Mouse (Mus musculus) frontal cortex, postnatal 36 days (tissue): ENCODE measurements around the gene Ric3.

ENCODE experiments used
- DNase-seq, 2 experiments: peaks; one replicate each; pipeline ENCODE4 v3.0.0; 2022; ENCODE audit warnings: low spot score in 2 of 2

The Ric3 gene

DNA sequence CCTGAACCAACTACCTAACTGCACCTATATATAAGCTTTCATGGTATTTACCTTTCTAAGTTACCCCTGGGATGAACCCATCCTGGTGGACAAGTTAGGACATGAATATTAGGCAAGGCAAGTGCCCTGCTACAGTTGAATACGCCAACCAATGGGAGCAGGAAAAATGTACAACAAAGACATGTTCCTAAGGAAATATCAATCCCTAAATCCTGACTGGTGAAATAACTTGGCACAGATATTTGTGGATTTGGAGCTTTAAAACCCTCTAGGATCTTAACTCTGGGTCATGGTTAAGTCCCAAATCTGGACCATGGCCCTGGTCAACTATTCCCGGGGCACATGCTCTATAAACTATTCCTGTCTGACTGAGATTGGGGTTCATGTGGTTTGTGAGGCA, 37.3 kb downstream of the Ric3 start:
- no peak for DNase-seq

- DNase-seq: peak in 1 of 2 experiments; percentile 74
These were observed 43.7 kb downstream of the Ric3 start for GRCm38 (mm10) chr7:109039445-109039844.

DNA sequence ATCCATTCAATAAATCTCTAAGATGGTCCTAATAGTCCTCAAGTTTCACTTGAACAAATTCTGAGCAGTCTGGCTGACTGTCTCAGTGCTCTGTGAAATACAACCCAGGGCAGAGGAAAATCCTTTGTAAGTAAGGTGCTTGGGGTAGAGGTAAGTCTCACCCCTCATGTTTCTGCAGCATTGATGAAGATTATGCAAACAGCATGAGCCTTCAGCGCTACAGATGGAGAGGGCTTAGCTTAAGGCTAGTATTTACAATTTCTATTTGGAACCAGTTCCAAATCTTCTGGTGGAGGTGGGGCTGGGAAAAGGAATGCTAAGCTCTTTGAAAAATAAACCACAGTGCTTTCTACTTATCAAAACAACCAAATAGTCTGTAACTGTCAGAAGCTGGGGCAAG, 44.1 kb downstream of the Ric3 start:
- no peak for DNase-seq

GRCm38 (mm10) chr7:109038121-109038735, 44.9 kb downstream of the Ric3 start:
- DNase-seq: no peak

- DNase-seq: no peak
These were observed 51.1 kb downstream of the Ric3 start for GRCm38 (mm10) chr7:109032054-109032453.

DNA sequence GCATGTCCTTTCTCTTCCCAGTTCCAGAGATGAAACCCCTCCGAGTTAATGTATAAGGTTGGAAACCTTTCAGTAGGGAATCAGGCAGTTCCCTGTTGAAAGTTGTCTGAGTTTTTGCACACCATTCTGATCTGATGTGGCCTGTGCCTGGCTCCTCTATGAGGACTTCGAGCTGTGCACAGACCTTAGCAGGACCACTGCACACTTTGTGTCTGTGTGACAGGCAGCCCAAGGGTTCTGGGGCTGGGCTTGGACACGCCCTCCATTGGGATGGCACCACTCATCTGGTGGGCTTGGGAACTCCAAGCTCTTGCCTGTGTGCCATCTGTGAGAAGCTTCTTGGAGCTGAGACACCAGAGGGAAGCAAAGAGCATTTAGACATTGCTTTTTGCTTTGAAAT, 51.8 kb downstream of the Ric3 start:
- DNase-seq: no peak

- no peak for DNase-seq
These were observed 53.1 kb downstream of the Ric3 start for GRCm38 (mm10) chr7:109029961-109030465.

- DNase-seq: peak in 1 of 2 experiments; percentile 85
These were observed 54.9 kb downstream of the Ric3 start for GRCm38 (mm10) chr7:109028204-109028603.

DNA sequence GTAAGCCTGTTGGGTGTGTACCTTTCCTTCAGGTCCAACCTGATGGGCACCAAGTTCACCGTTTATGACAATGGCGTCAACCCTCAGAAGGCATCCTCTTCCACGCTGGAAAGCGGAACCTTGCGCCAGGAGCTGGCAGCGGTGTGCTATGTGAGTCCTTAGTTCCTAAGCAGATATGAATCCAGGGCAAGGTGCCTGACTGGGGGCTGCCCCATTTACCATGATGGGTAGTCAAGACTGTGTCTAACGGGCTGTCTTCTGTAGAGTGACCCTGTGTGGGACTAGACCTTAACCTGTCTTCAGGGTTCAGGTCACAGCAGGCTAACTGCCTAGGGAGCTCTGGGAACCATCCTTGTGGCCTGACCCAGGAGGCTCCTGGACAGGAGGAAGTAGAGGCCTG, 55.4 kb downstream of the Ric3 start:
- DNase-seq: no peak

GRCm38 (mm10) chr7:109026976-109027375, 56.2 kb downstream of the Ric3 start:
- no peak for DNase-seq

GRCm38 (mm10) chr7:109025743-109026142, 57.4 kb downstream of the Ric3 start:
- no peak for DNase-seq

- peak in 1 of 2 experiments; percentile 77 for DNase-seq
These were observed 61.7 kb downstream of the Ric3 start for GRCm38 (mm10) chr7:109021428-109021827.

DNA sequence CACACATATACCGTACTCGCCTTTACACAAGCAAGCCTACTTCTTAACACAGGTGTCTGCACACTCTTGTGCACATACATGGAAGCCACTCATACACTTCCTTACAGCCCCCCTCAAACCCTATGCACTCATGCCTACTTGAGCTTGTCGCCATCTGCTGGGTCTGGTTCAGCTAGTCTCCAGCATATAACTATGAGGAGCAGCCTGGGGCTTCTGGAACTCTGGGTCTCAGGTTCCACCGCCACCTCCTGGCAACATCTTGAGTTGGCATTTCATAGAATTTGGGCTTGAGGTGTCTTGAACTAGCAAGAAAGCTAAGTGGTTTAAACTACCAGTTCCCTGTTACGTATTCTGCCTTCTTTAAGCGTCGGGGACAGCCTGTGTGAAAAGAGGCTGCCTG, 63.9 kb downstream of the Ric3 start:
- DNase-seq: no peak

DNA sequence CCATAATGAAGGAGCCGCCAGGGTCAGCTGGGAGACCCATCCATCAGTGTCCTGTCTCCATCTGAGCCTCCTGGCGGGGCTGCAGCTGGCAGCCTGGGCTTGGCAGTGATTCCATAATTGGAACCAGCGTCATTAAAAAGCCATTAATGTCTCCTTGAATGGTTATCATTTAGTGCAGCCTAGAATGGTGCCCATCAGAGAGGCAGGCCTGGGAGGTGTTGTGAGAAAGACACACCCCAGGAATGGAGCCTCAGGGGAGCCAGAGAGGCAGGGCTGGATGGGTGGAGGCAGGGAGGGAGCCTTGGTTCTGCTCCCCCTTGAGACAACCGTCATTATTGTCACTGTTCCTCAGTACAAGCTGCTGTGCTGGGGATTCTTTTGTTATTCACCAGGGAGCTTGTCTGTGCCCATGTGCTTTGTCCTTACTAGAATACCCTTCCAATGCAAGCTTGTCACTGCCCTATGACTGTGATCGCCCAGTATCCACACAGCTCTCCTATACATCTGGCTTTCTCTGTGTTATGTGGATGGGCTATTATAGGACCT, 66.7 kb downstream of the Ric3 start:
- no peak for DNase-seq

GRCm38 (mm10) chr7:109014851-109015250, 68.3 kb downstream of the Ric3 start:
- DNase-seq: no peak

- peak in 1 of 2 experiments; percentile 60 for DNase-seq
These were observed 70.0 kb downstream of the Ric3 start for GRCm38 (mm10) chr7:109012998-109013625.

DNA sequence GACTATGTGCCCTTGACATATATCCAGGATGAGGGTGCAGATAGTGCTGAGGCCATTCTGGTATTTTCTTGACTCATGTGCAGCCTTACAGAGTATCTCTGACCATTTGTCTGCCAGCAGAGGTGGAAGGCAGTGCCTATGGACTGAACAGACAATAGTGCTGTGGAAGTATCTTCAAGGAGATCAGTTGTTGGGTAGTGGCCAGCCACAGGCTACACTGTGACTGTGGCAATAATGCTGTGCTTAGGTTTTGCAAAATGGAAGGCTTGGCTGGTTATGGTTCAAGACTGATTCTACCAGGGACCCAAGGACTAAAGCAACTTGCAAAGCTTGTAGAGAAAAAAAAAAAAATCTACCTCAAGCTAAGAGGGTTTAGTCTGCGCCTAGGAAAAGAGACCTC, 70.6 kb downstream of the Ric3 start:
- DNase-seq: no peak

GRCm38 (mm10) chr7:109011596-109012180, 71.4 kb downstream of the Ric3 start:
- DNase-seq: peak in 1 of 2 experiments; percentile 77

DNA sequence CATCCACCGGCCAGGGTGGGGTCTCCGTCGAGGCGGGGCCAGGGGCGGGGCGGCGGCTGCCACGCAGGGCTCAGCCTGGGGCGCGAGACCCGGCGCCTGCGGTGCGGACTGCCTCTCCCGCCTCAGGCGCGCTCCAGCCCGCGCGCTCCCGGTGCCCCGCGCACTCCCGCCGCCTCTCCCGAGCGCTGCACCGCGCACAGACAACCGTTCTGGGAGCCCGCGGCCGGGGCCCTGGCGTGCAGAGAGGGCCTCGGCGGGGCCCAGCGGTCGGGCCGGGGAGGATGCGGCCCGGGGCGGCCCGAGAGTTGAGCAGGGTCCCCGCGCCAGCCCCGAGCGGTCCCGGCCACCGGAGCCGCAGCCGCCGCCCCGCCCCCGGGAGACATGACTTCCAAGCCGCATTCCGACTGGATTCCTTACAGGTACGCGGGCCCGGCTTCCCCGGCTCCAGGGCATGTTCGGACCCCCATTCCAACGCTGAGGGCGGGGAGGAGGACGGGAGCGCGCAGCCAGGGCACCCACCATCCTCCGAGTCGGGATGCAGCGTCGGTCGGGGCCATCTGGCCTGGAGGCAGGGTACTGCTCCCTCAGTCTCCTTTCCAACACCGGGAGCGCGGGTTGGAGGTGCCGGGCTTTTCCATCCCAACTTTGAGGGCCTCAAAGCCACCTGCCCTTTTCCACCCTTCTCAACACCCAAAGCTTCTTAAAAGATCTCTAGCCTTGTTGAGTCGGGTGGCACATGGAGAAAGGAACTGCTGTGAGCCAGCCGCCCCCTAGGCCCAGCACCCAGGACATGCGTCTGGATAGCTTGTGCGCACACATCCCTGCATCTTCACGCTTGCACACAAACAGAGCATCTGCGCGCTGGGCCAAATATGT, 72.2 kb downstream of the Ric3 start:
- DNase-seq: peak in 1 of 2 experiments; percentile 62

- DNase-seq: no peak
These were observed 73.9 kb downstream of the Ric3 start for GRCm38 (mm10) chr7:109009260-109009659.

GRCm38 (mm10) chr7:109003653-109004052, 79.5 kb downstream of the Ric3 start:
- no peak for DNase-seq

- DNase-seq: no peak
These were observed 81.2 kb downstream of the Ric3 start for GRCm38 (mm10) chr7:109001971-109002370.
